Mouse (Mus musculus) neutrophil, adult 83 days (primary cell): ENCODE measurements around the gene Nme6. TPM values are rescaled to one million over a fixed set of nuclear protein-coding genes. Genes with fewer than 3 reads are reported as not detected.

Experiments
- total RNA-seq, 2 experiments: library from RNA; stranded (reverse); gene quantifications; one replicate each; pipeline ENCODE4 v1.2.4; 2023

Gene Nme6
- 10 to 100 TPM; 13.3 to 13.7 TPM for total RNA-seq

DNA sequence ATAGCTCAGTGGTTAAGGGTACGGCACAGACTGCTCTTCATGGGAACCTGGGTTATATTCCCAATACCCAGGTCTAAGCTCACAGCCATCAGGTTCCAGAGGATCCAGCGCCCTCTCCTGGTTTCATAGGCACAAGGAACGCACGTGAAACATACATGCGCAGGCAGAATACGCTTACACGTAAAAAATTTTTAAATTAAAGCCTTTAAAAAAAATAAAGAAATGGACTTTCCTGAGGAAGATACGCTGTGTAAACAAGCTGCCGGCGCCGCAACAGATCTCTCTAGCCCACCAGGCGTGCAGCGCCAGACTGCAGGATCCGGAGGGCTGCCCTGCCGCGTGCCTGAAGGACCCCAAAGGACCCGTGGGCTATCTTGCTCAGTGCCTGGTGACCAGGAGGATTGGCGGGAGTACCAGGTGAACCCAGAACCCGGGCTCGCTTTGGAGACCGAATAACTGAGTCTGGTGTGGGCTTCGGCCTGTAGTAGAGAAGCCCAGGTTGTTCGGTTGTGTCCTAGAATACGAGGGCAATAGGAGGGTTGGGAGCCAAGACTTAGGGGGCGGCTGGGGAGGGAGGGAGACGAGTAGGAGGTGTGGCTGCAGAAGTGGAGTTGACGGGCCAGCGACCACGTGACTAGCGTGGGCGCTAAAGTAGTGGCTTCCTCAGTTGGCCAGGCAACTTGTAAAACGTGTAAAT lies at the start of gene Nme6:
Gene Nme6 (plus strand): TSS at position 359 of the 697 bp plus-strand sequence.

DNA sequence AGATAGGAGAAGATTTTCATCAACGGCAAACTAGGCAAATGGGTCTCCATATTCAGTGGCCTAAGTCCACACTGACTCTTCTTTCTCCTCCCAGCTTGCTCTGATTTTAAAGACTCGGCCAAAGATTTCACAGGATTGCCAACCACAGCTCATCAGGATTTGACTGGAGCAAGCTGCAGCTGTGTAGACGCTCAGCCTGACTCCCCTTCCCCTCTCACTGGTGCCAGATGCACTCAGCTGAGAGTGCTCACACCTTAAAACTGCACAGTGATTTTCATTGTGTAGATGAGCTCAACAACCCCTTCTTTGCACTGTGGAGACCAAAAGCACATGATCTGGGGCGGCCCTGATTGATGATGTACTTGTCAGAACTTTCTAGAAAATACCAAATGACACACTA lies 42.0 kb upstream of the Nme6 start, which contains the start of gene Fbxw27:
Gene Fbxw27 (minus strand): TSS at position 101 of the 400 bp plus-strand sequence.

DNA sequence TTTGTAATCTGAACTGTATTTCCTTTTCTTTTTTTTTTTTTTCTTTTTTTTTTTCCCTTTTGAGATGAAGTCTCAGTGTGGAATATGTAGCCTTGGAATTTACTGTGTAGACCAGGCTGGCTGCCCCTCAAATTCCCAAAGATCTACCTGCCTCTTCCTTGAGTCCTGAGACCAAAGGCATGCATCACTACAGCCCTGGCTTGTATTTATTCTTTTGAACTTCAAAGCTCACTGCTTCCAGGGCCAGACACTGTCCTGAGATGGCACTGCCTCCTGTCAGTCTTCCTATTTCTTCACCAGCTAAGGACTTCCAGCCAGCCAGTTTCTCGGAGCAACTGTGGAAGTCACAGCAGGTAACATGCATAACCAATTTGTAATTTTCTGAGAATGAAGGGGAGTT lies 20.6 kb upstream of the Nme6 start, which contains the start of gene Spink8:
Gene Spink8 (plus strand): TSS at position 301 of the 400 bp plus-strand sequence.

DNA sequence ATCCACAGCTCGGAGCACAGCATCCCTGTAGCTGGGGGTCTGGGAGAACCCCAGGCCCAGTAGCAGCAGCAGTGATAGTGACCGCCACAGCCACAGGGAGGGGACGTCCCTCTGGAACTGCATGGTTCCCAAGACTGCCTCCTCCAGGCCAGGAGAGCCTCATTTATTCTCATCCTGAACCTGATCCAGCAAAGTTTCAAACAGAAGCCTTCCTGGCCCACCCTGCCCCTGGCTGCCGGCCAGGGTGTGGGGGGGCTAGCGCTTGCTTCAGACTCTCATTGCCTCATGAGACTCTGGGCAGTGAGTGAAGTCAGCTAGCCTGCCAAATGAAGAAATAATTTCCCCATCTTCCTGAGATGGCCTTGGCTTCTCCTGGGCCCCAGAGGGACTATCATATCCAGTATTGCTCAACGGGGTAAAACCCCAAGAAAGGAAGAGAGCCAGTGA lies 16.8 kb downstream of the Nme6 start, which contains the start of gene Camp:
Gene Camp (minus strand): TSS at position 306 of the 447 bp plus-strand sequence.

DNA sequence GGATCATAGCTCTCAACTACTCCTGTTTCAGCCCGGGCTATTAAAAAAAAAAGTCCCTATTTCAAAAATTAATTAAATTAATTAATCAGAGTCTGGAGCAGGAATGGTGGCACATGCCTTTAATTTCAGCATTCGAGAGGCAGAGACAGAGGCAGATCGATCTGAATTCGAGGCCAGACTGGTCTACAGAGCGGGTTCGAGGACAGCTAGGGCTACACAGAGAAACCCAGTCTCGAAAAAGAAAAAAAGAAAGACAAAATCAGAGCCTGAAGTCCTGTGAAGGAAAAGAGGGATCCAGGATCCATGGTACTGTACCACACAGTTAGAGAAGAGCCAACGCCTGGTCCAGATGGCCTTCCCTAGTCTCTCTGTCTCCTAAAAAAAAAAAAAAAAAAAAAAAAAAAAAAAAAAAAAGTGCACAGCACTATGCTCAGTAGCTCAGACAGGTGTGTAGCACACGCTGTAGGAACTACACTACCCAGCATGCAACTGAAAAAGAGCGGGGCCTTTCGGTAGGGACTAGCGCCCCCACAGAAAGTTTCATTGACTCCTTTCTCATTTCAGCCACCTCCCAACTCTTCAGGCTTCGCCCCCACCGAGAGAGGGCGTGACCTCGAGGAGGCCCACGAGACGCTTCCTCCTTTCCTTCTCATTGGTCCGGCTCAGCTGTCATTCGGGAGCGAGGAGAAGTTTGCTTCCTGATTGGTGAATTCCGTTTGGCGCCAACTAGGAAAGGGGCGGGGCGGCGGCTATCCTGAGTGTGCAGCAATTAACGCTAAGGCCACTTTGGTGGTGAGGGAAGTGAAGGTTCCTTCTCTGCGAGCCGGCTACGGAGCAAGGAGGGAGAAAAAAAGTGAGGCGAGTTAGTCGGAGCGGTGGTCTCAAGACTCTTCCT lies 42.5 kb downstream of the Nme6 start, which contains the start of gene Cdc25a:
Gene Cdc25a (plus strand): TSS at position 783 of the 895 bp plus-strand sequence.

Other genes with a start within 250 kb of the Nme6 start
- not detected for gene Fbxw24, start 206.7 kb upstream of the Nme6 start, total RNA-seq
- not detected for gene Fbxw25, start 168.1 kb upstream of the Nme6 start, total RNA-seq
- not detected for gene Fbxw18, start 130.0 kb upstream of the Nme6 start, total RNA-seq
- gene Fbxw26, start 86.7 kb upstream of the Nme6 start, total RNA-seq = not detected
- gene Fbxw27, start 42.1 kb upstream of the Nme6 start, total RNA-seq = not detected
- not detected for gene Spink8, start 20.5 kb upstream of the Nme6 start, total RNA-seq
- 1,000 to 10,000 TPM; 5,963 to 7,044 TPM for gene Camp, start 16.9 kb downstream of the Nme6 start, total RNA-seq
- 10 to 100 TPM; 34.3 to 38.7 TPM for gene Cdc25a, start 42.8 kb downstream of the Nme6 start, total RNA-seq
- gene Map4, start 98.7 kb downstream of the Nme6 start, total RNA-seq = 10 to 100 TPM; 81.0 to 93.2 TPM